Mouse (Mus musculus): Measurements from ENCODE around the gene Fam163a.

DNA sequence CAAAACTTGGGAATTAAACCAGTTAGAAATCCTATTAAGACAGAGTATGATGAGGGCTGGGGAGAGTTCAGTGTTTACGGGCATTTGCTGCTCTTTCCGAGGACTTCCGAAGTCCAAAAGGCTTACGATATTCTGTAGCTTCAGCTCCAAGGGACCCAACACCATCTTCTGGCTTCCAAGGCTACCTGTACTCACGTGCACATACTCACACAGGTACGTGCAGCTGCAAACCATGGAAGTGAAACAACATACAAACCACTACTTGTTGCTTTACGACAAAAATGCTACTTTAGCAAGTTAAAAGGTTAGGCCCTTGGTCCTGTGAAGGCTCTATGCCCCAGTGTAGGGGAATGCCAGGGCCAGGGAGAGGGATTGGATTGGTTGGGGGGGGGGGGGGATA lies 170.9 kb downstream of the Fam163a start:
- TF ChIP-seq CTCF (conservative IDR thresholded peaks at IDR 0.05 in 1 of 2, IDR thresholded peaks at IDR 0.05 in 1 of 2; ENCODE audit: low read depth in 2 of 2, low read length in 2 of 2), result no peak
- TF ChIP-seq BHLHE40 (IDR thresholded peaks at IDR 0.05; ENCODE audit: low read depth, low read length), result no peak
- no peak for TF ChIP-seq USF2 (conservative IDR thresholded peaks at IDR 0.05; ENCODE audit: low read depth, low read length)
- TF ChIP-seq GABPA (IDR thresholded peaks at IDR 0.05; ENCODE audit: insufficient replicate concordance, low read depth, low read length), result no peak
- no peak for TF ChIP-seq ZMIZ1 (IDR thresholded peaks at IDR 0.05; ENCODE audit: low read depth, low read length)
- no peak for TF ChIP-seq MAX (IDR thresholded peaks at IDR 0.05; ENCODE audit: low read length)
- no peak for TF ChIP-seq EP300 (IDR thresholded peaks at IDR 0.05; ENCODE audit: low read length)
- TF ChIP-seq NELFE (IDR thresholded peaks at IDR 0.05; ENCODE audit: low read depth, low read length), result no peak
- TF ChIP-seq JUND (conservative IDR thresholded peaks at IDR 0.05; ENCODE audit: low read depth, low read length), result no peak
- no peak for TF ChIP-seq MAFK (IDR thresholded peaks at IDR 0.05; ENCODE audit: insufficient replicate concordance, low read length)
- TF ChIP-seq POLR2AphosphoS2 (IDR thresholded peaks at IDR 0.05; ENCODE audit: low read depth, low read length), result no peak
- TF ChIP-seq CHD1 (IDR thresholded peaks at IDR 0.05; ENCODE audit: low read depth, low read length), result no peak
- no peak for TF ChIP-seq ZC3H11A (IDR thresholded peaks at IDR 0.05; ENCODE audit: low read depth, low read length)
- TF ChIP-seq ETS1 (conservative IDR thresholded peaks at IDR 0.05; ENCODE audit: low read depth, low read length), result no peak

Measured in CH12.LX (cell line).